In genomic region chr10:20273278-20273677, GRCm38 (mm10) we compare ENCODE assay signal across 15 mouse cellular contexts. TPM values are rescaled to one million over a fixed set of nuclear protein-coding genes. Genes with fewer than 3 reads are reported as not detected.
A peak's percentile ranks its signal among the peaks of the same experiment; 100 is the strongest.
DNase-seq lines count a peak whose midpoint lies in the region; ATAC-seq and TF ChIP-seq lines count a peak whose summit lies in the region.
"Had no signal": no experiment of that assay in that cellular context is flagged by ENCODE, and none has a peak within 500 bp of the region (broad histone marks: within the 10 kb centered on the region; RNA-seq: fewer than 3 reads in every experiment).

No protein-coding gene starts in this region.

- peaks cover 32% of the 10 kb centered on the region for H3K36me3 ChIP-seq in kidney, embryonic 15.5 days
- H3K36me3 ChIP-seq in hindbrain, embryonic 16.5 days (ENCODE audit: control insufficient read depth, insufficient read depth, low read length): no peaks in the 10 kb centered on the region
- no peaks in the 10 kb centered on the region for H3K36me3 ChIP-seq in midbrain, embryonic 16.5 days (ENCODE audit: control insufficient read depth, insufficient read depth, low read length)
- H3K36me3 ChIP-seq: limb, embryonic 13.5 days had no signal

- no peaks in the 10 kb centered on the region for H3K9me3 ChIP-seq in kidney, embryonic 15.5 days (replicated peaks)
- H3K9me3 ChIP-seq in hindbrain, embryonic 16.5 days (ENCODE audit: control insufficient read depth, low read length): no peaks in the 10 kb centered on the region
- H3K9me3 ChIP-seq in midbrain, embryonic 16.5 days (replicated peaks; ENCODE audit: control insufficient read depth, low read length, poor library complexity, severe bottlenecking): no peaks in the 10 kb centered on the region
- H3K9me3 ChIP-seq: limb, embryonic 13.5 days had no signal

- H3K4me3 ChIP-seq in kidney, embryonic 15.5 days (replicated peaks): no peak overlapping the region
- H3K4me3 ChIP-seq in hindbrain, embryonic 16.5 days (ENCODE audit: low read length): no peak overlapping the region
- H3K4me3 ChIP-seq in midbrain, embryonic 16.5 days (ENCODE audit: low read depth, low read length): no peak overlapping the region
- H3K4me3 ChIP-seq: heart, adult 2 months; limb, embryonic 13.5 days had no signal

- no peak overlapping the region for H3K27ac ChIP-seq in kidney, embryonic 15.5 days
- H3K27ac ChIP-seq in hindbrain, embryonic 16.5 days (ENCODE audit: low read depth, low read length): no peak overlapping the region
- H3K27ac ChIP-seq in midbrain, embryonic 16.5 days (ENCODE audit: low read length): no peak overlapping the region
- H3K27ac ChIP-seq: heart, adult 2 months; limb, embryonic 13.5 days had no signal

- no peak for TF ChIP-seq CTCF in brain, embryonic 14.5 days (IDR thresholded peaks at IDR 0.05; ENCODE audit: borderline replicate concordance, extremely low read depth, insufficient read depth, insufficient read length)

- 0 out of 2 replicates have a peak, but pooled peaks have one; percentile 46 for ATAC-seq in kidney, embryonic 15.5 days (replicated peaks; ENCODE audit: low FRiP score)
- peak; percentile 70; the same call in 1 of the 2 replicates for ATAC-seq in hindbrain, embryonic 16.5 days
- ATAC-seq in midbrain, embryonic 16.5 days: peak; percentile 51; the same call in 1 of the 2 replicates
- no peak for ATAC-seq in erythroid progenitor cell, adult 5-6 weeks (replicated peaks; ENCODE audit: low FRiP score, poor library complexity, severe bottlenecking)
- ATAC-seq: CD4-positive, CD25-positive, alpha-beta regulatory T cell, adult 4 months had no signal

- DNase-seq in kidney, postnatal 25 days: no peak
- DNase-seq in brain, embryonic 14.5 days (ENCODE audit: low read depth): peak; percentile 31
- no peak for DNase-seq in T-cell, adult 2 months (ENCODE audit: low spot score)
- DNase-seq: cerebellum, adult 18-20 months; heart, adult 2 months; heart, postnatal 36 days; kidney, adult 11 months; lung, postnatal 10 days; right cerebral cortex, postnatal 25 days had no signal

- 65% methylated on average over 15 of the region's 15 CpGs for WGBS in kidney, embryonic 15.5 days
- 43% methylated on average over 15 of the region's 15 CpGs for WGBS in hindbrain, embryonic 16.5 days
- 56% methylated on average over 15 of the region's 15 CpGs for WGBS in midbrain, embryonic 16.5 days

- H3K4me2 ChIP-seq in kidney, embryonic 15.5 days: no peak overlapping the region
- H3K4me2 ChIP-seq in hindbrain, embryonic 16.5 days (ENCODE audit: low read length): peak overlapping the region; percentile 24; the same call in 1 of the 2 replicates
- H3K4me2 ChIP-seq in midbrain, embryonic 16.5 days (ENCODE audit: low read length): no peak overlapping the region
- H3K4me2 ChIP-seq: limb, embryonic 13.5 days had no signal

- 0 out of 2 replicates have a peak, but pooled peaks cover 4% of the 10 kb centered on the region for H3K27me3 ChIP-seq in kidney, embryonic 15.5 days
- H3K27me3 ChIP-seq in hindbrain, embryonic 16.5 days (replicated peaks; ENCODE audit: control insufficient read depth, insufficient read depth, low read length): no peaks in the 10 kb centered on the region
- no peaks in the 10 kb centered on the region for H3K27me3 ChIP-seq in midbrain, embryonic 16.5 days (ENCODE audit: control insufficient read depth, insufficient read depth, low read depth, low read length)

- no peaks in the 10 kb centered on the region for H3K4me1 ChIP-seq in kidney, embryonic 15.5 days
- no peaks in the 10 kb centered on the region for H3K4me1 ChIP-seq in hindbrain, embryonic 16.5 days (ENCODE audit: control insufficient read depth, insufficient read depth, low read depth, low read length)
- H3K4me1 ChIP-seq in midbrain, embryonic 16.5 days (ENCODE audit: control insufficient read depth, insufficient read depth, low read length): no peaks in the 10 kb centered on the region

- no peak for TF ChIP-seq POLR2A in brain, embryonic 14.5 days (IDR thresholded peaks at IDR 0.05; ENCODE audit: borderline replicate concordance, extremely low read depth, insufficient read depth, insufficient read length, poor library complexity, severe bottlenecking)

- H3K9ac ChIP-seq in kidney, embryonic 15.5 days: no peak overlapping the region
- H3K9ac ChIP-seq in hindbrain, embryonic 16.5 days (ENCODE audit: low read depth, low read length): 0 out of 2 replicates have a peak overlapping the region, but pooled peaks have one; percentile 33
- H3K9ac ChIP-seq in midbrain, embryonic 16.5 days (ENCODE audit: low read depth, low read length): no peak overlapping the region
- H3K9ac ChIP-seq: limb, embryonic 13.5 days had no signal

RNA-seq across cellular contexts. Expression of gene Bclaf1, which starts 39.0 kb away (rescaled TPM):
- 128 and 134 TPM in 2 replicates for polyA plus RNA-seq in kidney, embryonic 15.5 days (2015; fragmentation: Nextera tagmentation; extraction: Ambion mirVana)
- polyA plus RNA-seq in brain, embryonic 14.5 days (2012; rRNA removed): 73.3 and 87.8 TPM in 2 replicates
- polyA plus RNA-seq in hindbrain, embryonic 16.5 days (2015; fragmentation: Nextera tagmentation; extraction: Ambion mirVana): 89.5 and 97.1 TPM in 2 replicates
- polyA plus RNA-seq in midbrain, embryonic 16.5 days (2015; fragmentation: Nextera tagmentation; extraction: Ambion mirVana): 106 and 121 TPM in 2 replicates
- 223 and 225 TPM in 2 replicates for total RNA-seq in erythroid progenitor cell, adult 5-6 weeks (2015; ENCODE audit: low replicate concordance)
- 379 and 392 TPM in 2 replicates for total RNA-seq in erythroid progenitor cell, adult 5-6 weeks (2017; ENCODE audit: low replicate concordance)
